Mouse (Mus musculus): ENCODE data around the gene Vmn2r56.
"Not testable (repeated sequence)": the region's sequence is repeated elsewhere in the genome, so short reads cannot be mapped to it uniquely, and the experiment has no call there.

Vmn2r56 gene

DNA sequence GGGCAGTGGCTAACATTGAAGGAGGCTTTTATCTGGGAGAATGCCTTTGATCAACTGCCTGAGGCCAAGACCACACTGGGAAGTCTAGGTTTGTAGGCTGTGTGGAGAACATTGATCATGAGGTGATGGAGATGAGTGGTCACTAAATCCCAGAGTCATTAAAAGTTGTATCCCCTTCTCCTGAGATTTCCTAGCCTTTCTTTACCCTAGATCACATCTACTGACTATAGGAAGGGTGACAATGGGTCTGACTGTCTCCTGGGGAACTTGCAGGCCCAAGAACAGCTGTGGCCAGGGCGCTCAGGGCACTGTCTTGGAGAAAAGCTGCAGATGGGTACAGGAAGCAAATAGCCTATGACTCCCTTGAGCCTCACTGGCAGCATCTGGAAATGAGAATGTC lies at the start of gene Vmn2r56:
Gene Vmn2r56, minus strand, starts transcription at position 101 of the 400 bp plus-strand sequence.
- no peak for DNase-seq (ENCODE audit: low read depth)

DNA sequence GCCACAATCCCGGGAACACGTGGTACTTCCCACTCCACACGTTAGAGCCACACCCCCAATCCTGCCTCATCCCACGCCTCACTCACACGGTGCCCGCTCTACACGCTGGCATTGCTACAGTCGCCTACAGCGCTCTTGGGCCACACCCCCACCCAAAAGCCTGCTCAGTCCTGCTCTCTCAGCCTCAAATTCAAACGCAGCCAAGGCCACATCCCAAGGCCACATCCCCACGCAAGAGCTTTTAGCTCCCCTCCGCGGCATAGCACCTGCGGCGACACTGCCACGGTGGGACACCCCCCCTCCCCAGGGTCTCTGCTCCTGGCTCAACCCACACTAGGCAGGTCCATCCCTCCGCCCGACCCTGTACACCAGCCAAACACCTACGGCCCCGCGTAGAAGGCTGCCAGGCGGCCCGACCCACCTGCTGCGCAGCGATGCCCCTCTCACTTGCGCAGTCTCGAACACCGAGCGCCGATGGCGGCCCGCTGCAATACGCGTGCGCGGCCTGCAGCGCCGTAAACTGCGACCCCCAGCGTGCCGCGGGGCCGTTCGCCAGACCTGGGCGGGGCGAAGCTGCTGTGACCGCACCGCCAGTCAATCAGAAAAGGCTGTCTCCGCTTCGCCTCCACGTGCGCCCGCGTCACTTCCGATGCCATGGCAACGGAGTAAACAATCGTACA lies 45.5 kb upstream of the Vmn2r56 start:
- peak; percentile 43 for DNase-seq (ENCODE audit: low read depth)

DNA sequence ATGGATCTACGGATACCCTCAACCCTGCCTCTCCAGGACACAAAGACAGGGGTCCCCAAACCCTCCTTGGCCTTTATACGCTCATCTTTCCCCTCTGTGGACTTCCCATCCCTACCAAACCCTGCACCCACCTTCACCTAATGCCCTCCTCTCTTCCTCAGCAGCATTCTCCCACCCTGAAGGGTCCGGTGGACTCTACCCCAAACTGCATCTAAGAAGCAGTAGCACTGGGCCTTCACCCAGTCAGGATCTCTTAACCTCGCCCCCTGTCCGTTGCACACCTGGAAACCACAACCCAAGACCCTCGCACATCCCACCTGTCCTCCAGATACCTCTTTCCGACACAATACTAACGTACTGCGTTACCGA lies 45.0 kb upstream of the Vmn2r56 start:
- DNase-seq (ENCODE audit: low read depth) = no peak

DNA sequence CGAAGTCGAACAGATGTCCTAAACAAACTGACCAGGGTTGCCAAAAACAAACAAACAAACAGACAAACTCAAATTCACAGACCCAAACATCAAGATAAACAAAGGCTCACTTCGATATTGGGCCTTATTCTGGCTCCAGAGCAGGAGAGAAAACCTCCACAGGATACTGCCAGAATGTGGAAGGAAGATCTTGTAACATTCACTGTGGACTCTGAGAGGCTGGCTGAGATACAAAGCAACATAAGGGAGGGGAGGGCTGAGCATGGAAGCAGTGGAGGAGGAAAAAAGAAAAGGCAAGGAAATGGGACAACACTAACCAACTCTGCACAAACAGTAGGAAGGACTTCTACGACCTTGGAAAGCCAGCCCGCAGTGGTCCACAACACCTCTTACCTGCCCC lies 44.3 kb upstream of the Vmn2r56 start:
- DNase-seq (ENCODE audit: low read depth) = no peak

DNA sequence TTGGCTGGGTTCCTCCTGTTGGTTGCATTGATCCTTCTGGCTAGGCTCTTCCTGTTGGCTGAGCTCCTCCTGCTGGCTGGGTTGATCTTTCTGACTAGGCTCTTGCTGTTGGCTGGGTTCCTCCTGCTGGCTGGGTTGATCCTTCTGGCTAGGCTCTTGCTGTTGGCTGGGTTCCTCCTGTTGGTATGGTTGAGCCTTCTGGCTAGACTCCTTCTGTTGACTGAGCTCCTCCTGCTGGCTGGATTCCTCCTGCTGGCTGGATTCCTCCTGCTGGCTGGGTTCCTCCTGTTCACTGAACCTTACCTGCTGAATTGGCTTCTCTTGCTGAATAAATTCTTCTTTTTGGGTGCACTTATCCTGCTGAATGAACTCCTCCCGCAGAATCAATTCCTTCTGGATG lies 39.8 kb upstream of the Vmn2r56 start:
- no peak for DNase-seq (ENCODE audit: low read depth)

DNA sequence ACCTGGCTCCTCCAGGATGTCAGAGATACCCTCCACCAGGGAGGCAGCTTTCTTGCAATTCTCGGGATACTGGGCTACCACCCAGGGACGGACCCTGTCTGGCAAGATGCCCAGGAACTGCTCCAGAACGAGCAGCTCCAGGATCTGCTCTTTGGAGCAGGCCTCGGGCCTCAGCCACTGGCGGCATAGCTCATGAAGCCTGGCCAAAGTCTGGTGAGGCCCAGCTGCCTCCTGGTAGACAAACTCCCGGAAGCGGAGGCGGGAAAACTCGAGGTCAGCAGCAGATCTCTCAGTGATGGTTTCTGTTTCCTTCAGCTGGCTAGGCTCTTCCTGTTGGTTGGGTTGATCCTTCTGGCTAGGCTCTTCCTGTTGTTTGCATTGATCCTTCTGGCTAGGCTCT lies 39.3 kb upstream of the Vmn2r56 start:
- no peak for DNase-seq (ENCODE audit: low read depth)

DNA sequence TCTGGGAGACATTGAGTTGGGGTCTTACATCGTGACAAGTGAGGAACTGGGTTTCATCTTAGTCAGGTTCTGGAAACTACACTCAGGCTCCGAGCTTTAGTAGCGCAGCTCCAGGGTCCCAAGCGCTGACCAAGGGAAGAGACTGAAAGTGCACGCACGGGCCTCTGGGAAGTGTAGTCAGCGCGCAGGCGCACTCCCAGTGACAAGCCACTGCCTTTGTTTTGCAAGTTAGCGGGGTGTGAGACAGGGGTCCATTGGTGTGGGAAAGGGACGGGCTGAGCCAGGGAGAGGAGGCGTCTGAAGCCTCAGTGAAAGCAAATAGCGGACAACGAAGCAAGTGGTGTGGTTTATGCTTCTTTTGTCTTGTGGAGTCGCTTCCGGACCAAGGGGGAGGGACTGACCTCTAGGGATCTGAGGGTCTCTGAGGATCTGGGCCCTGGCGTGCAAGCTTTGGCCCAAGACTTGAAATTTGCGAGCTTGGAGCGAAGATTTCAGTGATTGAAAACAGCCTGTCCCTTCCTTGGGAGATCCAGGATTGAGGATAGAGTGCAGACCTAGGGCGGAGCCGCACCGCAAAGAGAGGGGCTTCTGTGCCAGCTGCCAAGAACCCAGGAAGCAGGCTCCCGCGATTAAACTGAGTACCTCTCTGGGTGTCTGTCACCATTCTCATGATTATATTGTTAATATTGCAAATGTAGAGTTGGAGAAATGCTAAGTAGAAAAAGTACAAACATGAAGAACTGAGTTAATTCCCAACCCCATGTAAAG lies 14.8 kb upstream of the Vmn2r56 start:
- DNase-seq (ENCODE audit: low read depth) = no peak

DNA sequence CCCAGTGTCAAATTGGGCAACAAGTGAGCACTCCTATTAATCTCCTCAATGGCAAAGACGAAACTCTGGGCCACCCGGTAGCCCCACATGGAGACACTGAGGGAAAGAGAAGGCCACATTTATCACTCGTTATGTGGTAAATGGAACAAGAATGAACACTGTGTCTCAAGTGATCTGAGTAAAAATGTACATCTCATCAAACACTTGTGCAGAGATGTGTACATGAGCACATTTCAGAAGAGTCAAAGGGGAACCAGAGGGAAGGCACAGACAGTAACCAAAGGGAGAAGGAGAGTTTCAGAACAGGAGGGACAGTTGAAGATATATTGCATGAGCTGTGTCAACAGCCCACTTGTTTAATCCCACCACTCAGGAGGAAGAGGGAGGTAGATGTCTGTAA lies 49.9 kb downstream of the Vmn2r56 start, which contains the start of gene Vmn2r55:
Gene Vmn2r55, minus strand, starts transcription at position 101 of the 400 bp plus-strand sequence.
- not testable (repeated sequence) for DNase-seq (ENCODE audit: low read depth)

DNA sequence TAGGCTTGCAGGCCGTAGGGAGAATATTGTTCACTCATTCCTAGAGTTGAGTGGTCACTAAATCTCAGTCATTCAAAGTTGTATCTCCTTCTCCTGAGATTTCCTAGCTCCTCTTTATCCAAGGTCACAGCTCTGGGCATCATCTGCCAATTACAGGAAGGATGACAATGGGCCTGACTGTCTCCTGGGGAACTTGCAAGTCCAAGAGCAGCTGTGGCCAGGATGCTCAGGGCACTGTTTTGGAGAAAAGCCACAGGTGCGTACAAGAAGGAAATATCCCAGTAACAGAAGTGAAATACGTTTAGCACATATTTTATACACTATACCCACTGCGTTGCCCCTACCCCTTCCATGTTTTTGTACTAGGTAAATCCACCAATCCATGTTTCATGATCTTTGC lies 94.6 kb downstream of the Vmn2r56 start, which contains the start of gene Vmn2r54:
Gene Vmn2r54, minus strand, starts transcription at position 101 of the 400 bp plus-strand sequence.
- DNase-seq (ENCODE audit: low read depth) = not testable (repeated sequence)
